Mouse (Mus musculus) left cerebral cortex, adult 11 months (tissue): ENCODE data around the gene Gramd4.

Experiments
- DNase-seq: peaks from one replicate; pipeline ENCODE4 v3.0.0; 2022; ENCODE audit warnings: low spot score

Gramd4 gene

DNA sequence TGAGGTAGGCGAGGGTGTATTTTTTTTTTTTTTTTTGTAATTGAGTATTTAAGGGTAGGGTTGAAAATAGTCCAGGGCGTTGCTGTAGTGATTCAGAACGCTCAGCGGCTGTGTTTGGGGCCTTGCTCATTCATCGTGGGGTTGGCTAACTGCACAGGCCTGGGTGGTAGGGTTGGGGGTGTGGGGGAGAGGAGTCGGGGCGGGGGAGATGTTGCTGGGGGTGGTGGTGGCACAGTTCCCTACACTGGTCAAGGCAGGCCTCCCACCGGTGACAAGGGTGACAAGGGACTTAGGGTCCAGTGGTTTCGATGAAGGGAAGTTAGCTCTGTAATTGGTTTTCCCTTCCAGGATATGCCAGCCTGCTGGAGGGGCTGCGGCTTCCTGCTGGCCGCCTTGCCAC lies 12.9 kb downstream of the Gramd4 start:
- no peak for DNase-seq

DNA sequence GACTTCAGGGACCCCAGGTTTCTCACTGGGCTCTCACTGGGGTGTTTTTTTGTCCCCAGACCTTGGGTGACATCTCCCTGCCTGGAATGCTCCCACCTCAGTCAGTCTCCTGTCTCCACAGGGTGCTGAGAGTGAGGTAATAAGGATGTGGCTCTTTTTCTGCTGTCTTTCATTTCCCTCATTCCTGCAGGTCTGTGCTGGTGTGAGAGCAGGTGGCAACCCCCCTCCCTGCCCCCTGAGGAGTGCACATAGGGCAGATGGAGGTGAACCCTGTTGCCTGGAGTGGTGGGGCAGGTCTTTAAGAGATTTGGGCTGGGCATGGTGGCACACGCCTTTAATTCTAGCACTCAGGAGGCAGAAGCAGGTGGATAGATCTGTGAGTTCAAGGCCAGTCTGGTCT lies 13.7 kb downstream of the Gramd4 start:
- no peak for DNase-seq

DNA sequence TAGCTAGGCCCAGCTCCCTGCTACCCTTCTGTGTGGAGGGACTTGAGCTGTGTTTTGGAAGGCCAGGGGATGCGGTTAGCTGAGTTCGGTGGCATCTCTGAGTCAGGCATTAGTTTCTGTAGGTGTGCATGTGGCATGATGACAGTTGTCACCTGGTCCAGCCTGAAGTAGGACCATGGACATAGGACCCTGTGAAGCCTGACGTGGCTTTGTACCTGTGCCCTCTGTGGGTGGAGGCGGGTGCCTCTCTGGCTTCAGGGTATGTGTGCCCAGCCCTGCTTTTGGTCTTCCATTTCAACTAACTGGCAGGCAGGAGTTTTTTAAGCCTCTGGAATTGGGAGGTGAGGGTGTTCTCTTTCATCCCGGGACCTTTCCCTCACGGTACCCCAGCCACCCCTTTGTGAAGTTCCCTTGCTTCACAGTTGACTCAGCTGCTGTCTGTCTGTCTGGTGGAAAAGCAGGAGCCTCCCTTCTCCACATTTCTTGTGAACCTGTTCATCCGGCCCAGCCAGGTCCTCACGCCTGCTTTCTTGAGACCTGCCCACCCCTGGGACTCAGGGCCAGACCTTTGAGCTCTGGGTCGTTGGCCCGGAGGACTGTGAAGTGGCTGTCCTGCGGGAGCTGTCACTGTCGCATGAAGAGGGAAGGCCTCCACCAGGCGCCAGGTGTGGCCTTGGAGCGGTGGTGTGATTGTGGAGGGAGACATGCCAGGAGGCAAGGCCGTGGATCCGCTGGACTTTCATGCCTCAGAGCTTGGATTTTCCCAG lies 16.9 kb downstream of the Gramd4 start:
- DNase-seq, result no peak

DNA sequence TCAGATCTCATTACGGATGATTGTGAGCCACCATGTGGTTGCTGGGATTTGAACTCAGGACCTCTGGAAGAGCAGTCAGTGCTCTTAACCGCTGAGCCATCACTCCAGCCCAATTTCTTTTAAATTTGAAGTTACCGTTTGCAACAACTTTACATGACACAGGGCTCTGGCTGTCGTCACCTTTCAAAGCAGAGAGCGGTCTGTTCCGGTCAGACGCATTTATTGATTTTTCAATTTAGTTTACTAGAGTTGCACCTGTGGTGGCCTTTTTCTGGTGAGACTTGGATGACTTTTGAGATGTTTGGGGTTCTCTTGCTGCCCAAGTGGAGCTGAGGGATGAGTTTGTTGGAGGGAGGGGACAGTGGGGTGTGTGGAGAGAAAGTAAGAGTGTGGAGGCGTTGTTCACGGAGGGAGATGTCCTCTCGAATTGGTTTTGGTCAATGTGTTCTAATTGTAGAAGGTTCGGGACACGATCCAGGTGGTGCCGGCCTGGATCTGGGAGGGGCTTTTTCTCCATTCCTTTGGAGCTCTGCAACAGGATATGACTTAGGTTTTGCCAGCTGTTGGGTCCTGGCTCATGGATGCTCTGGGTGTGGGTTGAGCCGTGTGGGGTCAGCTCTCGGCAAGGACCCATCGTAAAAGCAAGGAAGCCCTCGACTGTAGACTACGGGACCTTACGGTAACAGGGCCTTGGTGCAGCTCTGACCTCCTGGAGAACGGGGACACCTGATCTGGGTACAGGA lies 18.0 kb downstream of the Gramd4 start:
- DNase-seq, result no peak

DNA sequence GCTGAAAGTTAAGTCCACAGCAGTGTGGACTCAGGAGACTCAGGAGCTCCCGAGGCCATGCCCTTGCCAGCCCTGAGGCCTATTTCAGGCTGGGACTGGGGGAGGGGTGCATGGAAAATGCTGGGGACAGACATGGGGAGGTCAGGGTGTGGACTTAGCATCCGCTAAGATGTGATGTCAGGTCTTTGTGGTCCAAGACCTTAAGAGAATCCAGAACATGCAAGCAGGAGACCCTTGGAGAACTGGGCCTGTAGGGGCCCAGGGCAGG lies 18.5 kb downstream of the Gramd4 start:
- no peak for DNase-seq

DNA sequence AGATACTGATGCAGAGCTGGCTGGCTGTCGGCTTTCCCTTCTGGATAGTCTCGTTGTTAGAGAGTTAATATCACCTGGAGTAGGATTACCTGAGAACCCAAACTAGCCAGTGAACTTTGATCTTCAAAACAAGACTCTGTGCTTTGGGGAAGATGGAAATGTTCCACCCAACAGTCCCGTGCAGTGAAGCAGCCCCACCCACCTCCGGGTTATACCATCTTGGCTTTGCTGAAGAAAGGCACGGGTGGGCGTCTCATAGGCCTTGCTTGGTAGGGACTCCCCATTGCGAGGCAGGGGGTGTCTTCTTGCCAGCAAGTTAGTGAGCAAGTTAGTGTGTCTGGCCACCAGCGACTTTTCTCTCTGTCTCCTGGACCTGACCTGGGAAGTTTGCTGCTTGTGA lies 18.9 kb downstream of the Gramd4 start:
- no peak for DNase-seq

DNA sequence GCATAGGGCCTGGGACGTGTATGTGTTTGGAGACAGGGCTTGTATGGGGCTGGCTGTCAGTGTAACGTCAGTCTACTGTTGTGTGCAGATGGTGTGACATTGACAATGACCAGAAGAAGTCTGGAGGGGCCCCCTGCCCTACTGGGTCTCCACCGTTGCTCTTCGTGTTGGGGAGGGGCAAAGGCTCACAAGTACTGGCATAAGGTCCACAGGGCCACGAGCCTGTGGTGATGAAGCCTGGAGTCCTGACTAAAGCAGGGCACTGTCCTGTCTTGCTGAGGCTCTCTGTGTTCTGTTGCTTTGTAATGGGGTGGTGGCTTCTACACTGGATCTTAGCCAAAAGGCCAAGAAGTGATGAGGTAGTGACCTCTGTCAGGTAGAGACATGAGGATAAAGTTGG lies 20.4 kb downstream of the Gramd4 start:
- DNase-seq, result no peak

DNA sequence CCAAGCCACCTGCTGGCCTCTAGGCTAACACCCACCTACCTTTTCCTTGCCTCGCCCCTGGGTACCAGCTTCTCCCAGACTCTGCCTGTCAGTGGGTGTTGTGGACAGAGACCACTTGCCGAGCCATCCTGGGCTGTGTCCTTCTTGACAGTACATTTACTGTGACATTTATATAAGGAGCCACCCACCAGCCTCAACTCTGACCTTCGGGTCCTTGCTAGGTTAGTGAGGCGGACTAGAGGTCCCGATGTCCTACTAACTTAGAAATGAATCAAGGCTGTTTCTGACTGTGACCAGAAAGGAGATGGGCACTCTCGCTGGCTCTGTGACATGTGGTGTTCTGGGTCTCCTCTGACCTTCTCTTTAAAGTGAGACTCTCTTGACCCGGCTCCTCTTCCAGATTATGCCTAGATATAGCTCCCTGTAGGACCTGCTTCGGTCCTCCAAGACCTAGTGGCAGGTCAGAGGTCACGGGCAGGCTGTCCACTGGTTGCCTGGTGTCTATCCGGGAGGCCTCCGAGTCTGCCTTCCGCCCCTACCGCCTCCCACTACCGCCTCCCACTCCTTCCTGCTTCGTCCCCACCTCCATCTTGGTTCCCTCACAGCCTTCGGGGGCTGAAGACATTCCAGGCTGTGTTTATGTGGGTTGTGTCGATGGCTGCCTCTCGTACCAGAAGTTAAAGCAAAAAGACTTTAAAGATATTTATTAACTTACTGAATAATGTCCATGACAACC lies 21.2 kb downstream of the Gramd4 start:
- no peak for DNase-seq

DNA sequence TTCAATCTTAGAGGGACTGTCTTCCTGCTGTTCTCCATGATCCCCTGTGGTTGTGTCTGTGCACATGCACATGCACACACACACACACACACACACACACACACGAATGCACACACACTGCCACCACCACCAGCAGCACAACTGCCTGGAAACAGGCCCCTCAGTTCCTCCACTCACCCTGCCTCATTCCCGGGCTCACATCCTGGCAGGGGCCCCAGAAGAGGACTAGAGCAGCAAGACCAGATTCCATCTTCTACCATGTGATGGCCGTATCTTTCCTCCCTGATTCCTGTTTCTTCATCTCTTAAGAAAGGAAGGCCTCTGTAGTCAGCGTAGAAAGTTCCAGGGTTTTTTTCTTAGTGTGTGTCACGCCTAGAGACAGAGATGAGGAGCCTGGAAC lies 22.0 kb downstream of the Gramd4 start:
- DNase-seq, result no peak

DNA sequence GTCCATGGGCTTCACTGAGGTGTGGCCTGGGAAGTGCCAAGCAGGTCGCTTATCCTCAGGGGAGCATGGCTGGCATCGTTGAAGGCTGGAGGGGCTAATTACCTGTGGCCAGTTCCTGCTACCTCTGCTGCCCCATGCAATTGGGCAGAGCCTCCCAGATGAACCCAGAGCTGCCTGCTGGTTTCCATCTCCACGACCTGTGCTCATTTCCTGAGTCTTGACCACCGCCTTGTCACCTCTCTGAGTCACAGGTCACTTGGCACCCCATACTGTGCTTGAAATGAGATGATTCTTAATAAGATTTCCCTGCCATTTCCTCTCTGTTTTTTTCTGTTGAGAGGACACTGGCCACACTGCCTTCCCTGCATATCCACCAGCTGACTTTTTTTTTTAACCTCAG lies 22.4 kb downstream of the Gramd4 start:
- no peak for DNase-seq

DNA sequence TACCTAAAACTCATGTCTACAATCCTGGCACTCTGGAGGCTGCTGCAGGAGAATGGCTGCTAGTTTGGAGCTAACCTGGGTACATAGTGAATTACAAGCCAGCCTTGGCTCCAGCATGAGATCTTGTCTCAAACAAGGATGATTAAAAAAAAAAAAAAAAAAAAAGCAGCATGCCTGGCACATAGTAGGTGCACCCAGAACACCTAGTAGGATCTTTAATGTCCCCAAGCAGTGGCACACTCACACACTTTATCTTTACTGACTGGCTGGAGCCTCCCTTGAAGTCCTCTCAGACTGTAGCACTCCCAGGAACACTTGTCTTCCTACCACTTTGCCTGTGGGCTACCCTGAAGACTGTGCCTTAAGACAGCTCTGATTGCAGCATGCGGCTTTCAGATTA lies 22.9 kb downstream of the Gramd4 start:
- DNase-seq, result no peak

DNA sequence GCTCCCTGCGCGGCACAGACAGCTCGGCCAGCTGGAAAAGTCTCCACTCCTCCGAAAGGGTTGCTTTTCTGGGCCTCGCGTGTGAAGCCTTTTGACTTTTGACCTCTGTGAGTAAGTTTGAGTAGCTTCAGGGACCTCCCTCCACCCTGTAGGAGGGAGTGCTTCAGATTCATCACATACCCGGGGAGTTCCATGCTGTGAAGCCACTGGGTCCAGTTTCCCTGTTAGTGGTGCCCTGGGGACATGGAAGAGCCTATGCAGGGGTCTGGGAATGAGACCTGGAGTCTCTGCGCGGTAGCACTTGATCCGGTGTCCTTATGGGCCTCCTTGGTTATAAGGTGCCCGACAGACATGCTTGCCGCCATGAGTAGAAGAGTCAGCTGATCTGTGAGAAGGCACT lies 24.2 kb downstream of the Gramd4 start:
- DNase-seq, result no peak

DNA sequence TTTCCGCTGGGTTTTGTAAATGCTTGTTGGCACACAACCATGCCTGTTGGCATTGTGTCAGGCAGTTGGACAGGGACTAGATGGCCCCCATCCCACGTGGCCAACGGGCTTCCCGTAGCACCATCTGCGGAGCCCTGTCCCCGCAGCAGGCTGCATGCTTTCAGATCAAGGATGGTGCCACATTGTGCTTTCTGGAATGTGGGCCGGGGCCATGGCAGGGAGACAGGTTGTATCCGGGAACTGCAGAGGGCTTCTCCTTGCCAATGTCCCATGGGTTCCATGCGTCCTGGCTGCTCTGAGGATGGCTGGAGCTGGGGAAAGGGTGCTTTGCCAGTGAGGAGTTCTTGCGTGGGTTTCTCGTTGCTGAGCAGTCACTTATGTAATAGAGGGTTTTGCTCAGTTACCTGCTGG lies 25.1 kb downstream of the Gramd4 start:
- DNase-seq, result no peak

DNA sequence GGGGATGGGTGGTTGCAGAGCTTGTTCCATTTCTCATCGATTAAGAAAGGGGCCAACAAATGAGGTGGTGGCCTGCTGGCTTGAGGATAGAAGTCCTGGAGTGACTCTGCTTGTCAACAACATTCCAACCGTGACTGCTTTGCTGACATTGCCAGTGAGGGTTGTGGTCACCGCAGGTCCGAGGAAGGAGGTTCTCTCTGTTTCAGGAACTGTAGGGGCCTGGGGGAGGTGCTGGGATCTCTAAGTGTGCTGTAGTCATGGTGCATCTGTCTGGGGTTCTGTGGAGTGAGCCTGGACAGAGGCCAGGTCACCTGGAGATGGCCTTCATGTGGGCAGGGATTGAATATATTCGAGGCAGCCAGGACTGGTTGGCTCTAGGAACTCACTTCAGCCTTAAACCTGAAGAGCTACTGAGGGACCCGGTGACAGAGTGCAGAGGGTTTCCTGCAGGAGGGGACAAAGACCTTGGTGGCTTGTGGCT lies 25.8 kb downstream of the Gramd4 start:
- no peak for DNase-seq

DNA sequence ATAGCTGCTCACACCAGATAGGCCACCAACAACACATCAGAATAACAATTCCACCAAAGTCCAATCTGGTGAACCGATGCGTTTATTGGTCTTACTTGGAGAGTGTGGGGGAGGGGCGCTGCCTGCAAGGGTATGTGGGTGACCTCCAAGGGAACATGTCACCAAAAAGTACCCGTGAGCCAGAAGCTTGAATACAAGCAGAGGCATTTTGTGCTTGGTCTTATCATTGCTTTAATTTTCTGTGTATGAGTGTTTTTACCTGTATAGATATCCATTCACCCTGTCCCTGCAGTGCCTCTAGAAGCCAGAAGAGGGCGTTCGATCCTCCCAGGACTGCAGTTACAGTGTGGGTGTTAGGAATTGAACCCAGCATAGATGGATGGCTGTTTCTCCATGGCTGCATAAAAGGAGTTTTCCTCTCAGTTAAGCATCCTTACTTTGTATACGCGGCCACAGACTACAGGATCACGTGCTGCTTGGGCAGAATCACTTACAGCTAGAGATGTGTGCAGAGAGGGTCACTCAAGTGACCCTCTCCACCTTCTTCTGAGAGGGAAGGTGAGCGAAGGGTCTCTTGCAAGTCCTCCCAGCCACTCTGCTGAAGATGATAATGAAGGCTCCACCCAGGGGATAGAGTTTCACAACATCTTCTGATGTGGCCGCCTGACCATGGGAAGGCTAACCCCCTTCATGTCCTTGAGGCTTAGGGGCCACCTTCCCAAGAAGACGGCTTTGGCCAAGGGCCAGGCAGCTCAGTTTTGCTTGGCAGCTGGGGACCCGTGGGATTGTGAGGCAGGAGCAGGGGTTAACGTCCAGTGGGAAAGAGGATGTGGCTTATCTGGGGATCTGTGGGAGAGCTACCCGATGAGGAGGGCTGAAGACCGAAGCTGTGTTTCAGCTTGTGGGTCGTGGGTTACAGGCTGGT lies 28.1 kb downstream of the Gramd4 start:
- DNase-seq, result no peak

DNA sequence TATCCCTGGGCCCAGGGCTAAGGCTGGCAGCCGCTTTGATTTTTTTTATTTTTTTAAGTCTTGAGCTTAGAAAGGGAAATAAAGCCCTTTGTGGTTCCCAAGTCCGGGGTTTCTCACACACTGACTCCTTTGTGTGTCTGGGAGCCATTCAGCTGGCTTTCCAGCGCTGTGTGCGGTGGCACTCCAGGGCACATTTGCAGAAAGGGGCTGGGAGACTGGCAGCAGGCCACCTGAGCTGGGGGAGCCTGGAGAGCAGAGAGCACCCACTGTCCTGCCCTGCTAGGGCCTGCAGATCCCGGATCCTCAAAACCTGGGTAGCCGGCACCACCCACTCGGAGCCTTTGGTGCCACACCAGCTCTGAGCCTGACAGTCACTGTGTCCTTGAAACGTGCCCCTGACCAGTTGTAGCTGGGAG lies 28.8 kb downstream of the Gramd4 start:
- no peak for DNase-seq

DNA sequence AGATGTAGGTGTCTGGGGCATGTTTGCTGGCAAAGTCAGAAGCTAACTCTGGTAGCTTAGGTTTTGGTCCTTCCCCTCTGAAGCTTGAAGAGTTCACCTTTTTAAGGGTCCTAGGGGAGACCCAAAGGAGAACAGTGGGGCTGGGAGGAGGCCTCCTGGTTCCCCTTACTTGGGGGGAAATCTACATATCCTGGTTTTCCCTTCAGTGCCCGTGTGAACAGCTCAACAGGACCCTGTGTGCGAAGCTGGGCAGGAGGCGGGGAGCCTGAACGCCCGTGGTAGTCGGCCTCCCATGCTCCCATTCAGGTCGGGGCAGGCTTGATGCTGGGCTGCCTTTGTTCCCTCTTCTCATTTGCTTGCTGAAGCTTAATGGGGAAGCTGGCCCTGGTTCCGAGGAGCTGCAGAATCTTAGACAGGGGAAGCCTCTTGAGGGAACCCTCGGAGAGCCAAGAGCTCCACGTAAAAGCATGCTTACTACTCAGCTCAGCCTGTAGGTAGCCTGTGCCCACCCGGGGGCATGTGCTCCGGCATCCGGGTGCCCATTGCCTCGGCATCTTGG lies 30.2 kb downstream of the Gramd4 start:
- no peak for DNase-seq

DNA sequence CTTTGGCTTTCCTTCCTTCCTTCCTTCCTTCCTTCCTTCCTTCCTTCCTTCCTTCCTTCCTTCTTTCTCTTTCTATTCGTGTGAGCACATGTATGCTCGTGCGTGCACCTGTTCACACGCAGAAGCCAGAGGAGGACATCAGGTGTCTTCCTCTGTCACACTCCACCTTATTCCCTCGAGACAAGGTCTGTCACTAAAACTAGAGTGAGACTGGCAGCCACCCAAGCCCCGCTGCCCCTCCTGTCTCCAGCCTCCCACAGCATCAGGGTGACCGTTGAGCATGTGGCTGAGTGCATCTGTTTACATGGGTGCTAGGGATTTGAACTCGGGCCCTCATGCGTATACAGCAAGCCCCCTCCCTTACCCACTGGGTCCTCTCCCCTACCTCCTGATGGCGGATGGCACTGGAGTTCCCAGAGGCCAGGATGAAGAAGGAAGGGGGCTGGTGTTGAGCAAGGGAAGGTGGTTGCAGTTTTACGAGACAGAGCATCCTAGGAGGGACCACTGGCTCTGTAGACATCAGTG lies 30.8 kb downstream of the Gramd4 start:
- DNase-seq, result no peak

DNA sequence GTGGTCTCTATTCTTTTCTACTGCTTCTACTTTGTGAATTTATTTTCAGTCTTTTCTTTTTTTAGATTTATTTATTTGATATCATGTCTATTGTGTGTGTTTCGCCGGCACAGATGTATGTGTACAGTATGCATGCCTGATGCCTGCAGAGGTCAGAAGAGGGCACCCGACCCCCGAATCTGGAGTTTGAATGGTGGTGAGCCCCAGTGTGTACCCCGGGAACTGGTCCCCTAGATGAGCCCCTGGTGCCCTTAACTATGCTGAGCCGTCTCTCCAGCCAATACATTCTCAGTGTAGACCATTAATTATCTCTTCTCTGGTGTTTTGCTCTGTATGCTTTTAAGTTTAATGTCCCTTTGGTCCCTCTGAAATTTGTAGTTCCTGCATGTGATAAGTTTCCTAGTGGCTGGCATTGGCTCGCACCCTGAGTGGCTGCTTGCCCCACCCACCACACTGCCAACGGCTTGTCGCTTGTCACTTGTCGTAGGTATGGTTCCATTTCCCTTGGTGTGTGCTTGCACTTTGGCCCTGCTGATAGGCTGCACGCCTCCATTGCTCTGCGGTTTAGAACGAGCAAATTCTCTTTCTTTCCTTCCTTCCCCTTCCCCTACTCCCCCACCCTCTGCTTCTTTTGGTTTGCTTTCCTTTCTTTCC lies 31.7 kb downstream of the Gramd4 start:
- DNase-seq, result no peak

DNA sequence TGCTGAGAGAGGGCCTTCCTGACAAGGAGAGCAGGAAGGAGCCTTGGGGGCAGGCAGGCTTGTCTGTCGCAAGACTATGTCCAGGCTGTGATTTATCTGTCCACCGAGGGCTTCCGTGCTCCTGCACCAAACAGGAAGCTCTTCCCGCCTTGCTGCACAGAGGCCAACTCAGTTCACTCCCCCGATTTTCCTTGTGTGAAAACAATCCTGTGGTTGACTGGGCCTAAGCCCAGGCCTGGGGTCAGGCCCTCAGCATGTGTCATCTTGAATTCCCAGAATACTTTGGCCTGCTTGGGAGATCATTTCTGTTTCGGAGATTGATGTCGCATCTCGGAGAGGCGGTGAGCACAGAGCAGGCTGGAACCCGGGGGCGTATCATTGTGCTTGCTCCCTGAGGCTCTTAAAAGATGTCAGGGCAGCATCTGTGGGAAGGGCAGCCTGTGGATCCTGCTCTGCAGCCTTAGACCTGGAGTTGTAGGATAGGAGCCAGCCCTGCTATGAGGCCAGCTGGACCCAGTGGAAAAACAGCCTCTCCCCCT lies 32.6 kb downstream of the Gramd4 start:
- DNase-seq, result no peak

DNA sequence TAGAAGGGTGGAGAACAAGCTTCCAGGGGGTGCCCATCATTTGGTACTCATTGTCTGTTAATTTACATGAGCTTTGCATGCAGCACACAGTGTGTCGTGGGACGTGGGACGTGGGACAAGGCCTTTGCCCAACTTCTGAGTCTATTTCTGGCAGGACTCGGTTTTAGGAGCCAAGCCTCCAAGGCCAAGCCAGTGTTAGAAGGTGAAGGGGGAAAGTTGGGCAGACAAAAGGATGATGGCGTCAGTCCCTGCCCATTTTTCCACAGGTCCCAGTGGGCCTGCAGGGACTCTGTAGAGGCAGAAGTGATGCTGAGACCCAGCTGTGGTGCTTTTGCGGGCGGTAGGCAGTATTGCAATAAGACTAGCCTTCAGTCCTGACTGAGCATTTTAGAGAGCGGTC lies 33.1 kb downstream of the Gramd4 start:
- no peak for DNase-seq
